Mouse (Mus musculus) small intestine, adult 2 months (tissue): ENCODE data around the gene Btaf1. TPM values are rescaled to one million over a fixed set of nuclear protein-coding genes. Genes with fewer than 3 reads are reported as not detected.
A peak's percentile ranks its signal among the peaks of the same experiment; 100 is the strongest.

Experiments used
- H3K27ac ChIP-seq: fragments of 200-500 bp; 2 replicates; pipeline ENCODE4 v1.5.1; 2012; ENCODE audit warnings: low read depth, low read length, control low read depth, inconsistent platforms; ENCODE audit not compliant: insufficient read depth
- H3K27me3 ChIP-seq: fragments of 200-500 bp; 2 replicates; pipeline ENCODE4 v1.6.1; 2012; ENCODE audit warnings: mild to moderate bottlenecking, moderate library complexity, low read length, inconsistent platforms; ENCODE audit not compliant: control insufficient read depth, insufficient read depth
- H3K36me3 ChIP-seq: fragments of 200-500 bp; 2 replicates; pipeline ENCODE4 v1.6.1; 2012; ENCODE audit warnings: mild to moderate bottlenecking, low read length, control low read depth, inconsistent platforms; ENCODE audit not compliant: control insufficient read depth, insufficient read depth
- H3K4me1 ChIP-seq: fragments of 200-500 bp; 2 replicates; pipeline ENCODE4 v1.6.1; 2012; ENCODE audit warnings: low read length, inconsistent platforms, mixed read lengths; ENCODE audit not compliant: control insufficient read depth, insufficient read depth, insufficient read length
- H3K4me3 ChIP-seq: fragments of 200-500 bp; 2 replicates; pipeline ENCODE4 v1.5.1; 2012; ENCODE audit warnings: low read depth, mild to moderate bottlenecking, control low read depth, inconsistent platforms, low read length, moderate library complexity
- CTCF ChIP-seq: fragments of 200-500 bp; IDR thresholded peaks from 2 replicates; pipeline ENCODE4 v1.5.1; 2012; ENCODE audit warnings: low read depth, mild to moderate bottlenecking, control low read depth, inconsistent platforms, low read length, moderate library complexity, mixed read lengths; ENCODE audit not compliant: insufficient replicate concordance, insufficient read length; ENCODE audit errors: extremely low read depth
- POLR2A ChIP-seq: fragments of 200-500 bp; IDR thresholded peaks from 2 replicates; pipeline ENCODE4 v1.6.1; 2012; ENCODE audit warnings: low read depth, mild to moderate bottlenecking, control low read depth, inconsistent platforms, low read length, moderate library complexity
- WGBS: fragments of 180-500 bp; shearing (Covaris S2); methylation state at CpG from one replicate; pipeline ENCODE4 v1.1.7; 2018; 5-methylcytosine and 5-hydroxymethylcytosine counted together
- polyA plus RNA-seq: library from polyadenylated mRNA; depleted of rRNA; stranded (reverse); fragments of >200 nt; gene quantifications from 2 replicates; pipeline ENCODE4 v1.2.3, GENCODE M21; 2012

Btaf1 gene
- polyA plus RNA-seq, 1 experiment = 2.1 TPM

DNA sequence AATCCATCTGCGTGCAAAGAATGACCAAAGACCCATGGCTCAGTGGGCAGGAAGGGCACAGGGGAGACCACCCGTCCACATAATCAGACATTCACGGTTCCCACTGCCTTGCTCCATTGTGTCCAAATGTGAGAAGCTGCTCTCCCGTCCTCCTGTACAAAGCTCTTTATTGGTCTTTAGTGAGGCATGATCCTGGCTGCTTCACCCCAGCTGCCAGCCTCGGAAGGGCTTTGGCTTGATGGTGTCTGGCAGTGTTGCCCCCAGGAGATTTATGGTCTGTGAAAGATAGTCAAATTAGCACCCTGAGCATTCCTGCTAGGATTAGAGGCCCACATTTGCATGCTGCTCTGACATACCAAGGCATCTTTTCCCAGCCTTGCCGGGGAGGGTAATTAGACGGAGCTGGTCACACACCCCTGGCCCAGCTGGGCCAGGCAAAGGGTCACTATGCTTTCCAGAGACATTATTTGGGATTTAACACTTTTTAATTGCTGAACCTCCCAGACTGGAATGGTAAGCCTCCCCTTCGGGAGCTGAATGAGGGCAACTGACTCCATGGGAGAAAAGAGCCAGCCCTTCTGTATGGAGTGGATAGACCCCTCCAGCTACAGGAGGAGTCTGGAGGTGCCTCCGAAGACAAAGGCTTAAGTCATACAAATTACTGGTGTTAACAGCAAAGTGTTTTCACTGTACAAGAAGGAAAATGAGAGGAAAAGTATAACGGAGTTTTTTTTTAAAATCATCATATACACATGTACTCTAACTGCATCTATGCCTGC, 28.9 kb upstream of the Btaf1 start:
- Histone ChIP-seq H3K4me3 (no peak overlapping the region), H3K27me3 (no peaks in the 10 kb centered on the region), H3K4me1 (no peaks in the 10 kb centered on the region), H3K27ac (no peak overlapping the region), H3K36me3 (peaks cover 12% of the 10 kb centered on the region)
- WGBS = 46% methylated on average over 10 of the region's 10 CpGs
- TF ChIP-seq CTCF (no peak), POLR2A (no peak)

DNA sequence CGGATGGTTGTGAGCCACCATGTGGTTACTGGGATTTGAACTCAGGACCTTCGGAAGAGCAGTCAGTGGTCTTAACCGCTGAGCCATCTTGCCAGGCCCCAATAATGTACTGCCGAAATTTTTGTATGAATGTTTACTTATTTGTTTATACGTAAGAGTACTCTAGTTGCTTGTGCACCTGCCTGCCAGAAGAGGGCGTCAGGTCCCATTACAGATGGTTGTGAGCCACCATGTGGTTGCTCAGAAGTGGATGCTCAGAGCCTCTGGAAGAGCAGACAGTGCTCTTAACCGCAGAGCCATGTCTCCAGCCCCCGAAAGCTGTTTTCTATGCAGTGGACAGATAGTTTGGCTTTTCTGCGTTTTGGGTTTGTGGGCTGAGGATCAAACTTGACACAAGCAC, 28.1 kb upstream of the Btaf1 start:
- Histone ChIP-seq H3K4me3 (no peak overlapping the region), H3K36me3 (peaks cover 10% of the 10 kb centered on the region), H3K27me3 (no peaks in the 10 kb centered on the region), H3K27ac (no peak overlapping the region), H3K4me1 (no peaks in the 10 kb centered on the region)
- WGBS = 61% methylated on average over 9 of the region's 9 CpGs
- TF ChIP-seq CTCF (peak; percentile 56; the same call in 1 of the 2 replicates), POLR2A (no peak)

DNA sequence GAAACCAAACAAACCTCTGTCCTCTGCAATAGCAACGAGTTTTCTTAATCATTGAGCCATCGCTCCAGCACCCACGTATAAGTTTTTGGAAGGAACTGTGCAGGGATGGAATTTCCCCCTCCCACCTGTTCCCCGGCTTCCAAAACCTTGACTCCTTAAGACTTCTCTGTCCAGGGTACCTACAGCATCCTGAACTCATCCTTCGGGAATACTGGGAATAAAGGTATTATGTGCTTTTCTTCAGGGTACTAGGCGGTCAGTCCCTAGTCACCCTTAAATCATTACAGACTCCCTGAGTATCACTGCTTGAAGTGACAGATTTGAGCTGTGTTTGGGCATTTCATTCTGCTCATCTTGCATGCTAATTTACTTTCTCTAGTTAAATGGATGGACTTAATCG, 22.5 kb upstream of the Btaf1 start:
- no peak for TF ChIP-seq POLR2A
- TF ChIP-seq CTCF = no peak
- Histone ChIP-seq H3K36me3 (no peaks in the 10 kb centered on the region), H3K27me3 (peaks cover 9% of the 10 kb centered on the region)

DNA sequence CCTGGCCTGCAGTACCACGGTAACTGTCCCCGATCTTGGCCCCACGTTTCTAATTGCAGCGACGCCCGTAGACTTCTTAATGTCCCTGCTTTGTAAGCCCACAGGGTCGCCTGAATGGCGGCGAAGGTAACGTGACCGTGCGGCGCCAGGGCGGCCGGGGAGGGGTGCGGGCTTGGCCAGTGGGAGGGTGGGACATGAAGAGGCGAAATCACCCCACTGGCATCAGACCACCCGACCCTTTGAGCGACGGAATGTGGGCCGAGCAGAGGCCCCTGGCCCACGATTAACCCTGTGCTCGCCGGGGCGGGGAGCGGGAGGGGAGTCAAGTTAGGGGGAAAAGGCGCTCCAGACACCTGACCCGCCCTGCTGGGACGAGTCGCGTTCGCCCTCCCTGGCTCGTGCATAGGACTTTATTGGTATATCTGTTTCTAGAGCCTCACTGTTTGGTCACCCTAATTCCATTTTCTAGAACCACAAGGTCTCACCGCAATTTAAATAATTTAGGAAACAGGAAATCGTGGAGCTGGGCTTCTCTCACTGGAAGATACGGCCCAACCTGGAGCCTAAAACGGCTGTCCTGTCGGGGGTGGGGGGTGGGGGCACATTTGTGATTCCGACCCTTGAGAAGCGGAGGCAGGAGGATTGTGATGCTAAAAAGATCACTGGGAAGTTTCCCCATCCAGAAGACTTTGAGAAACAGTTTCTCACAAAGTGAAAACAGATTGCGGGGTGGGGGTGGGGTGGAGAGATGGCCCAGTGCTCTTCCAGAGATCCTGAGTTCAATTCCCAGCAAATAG, 21.5 kb upstream of the Btaf1 start:
- TF ChIP-seq POLR2A (no peak), CTCF (no peak)
- Histone ChIP-seq H3K4me1 (peaks cover 4% of the 10 kb centered on the region; the same call in 1 of the 2 replicates), H3K27me3 (peaks cover 9% of the 10 kb centered on the region), H3K4me3 (peak overlapping the region; percentile 67), H3K36me3 (no peaks in the 10 kb centered on the region), H3K27ac (no peak overlapping the region)
- WGBS = 4% methylated on average over 41 of the region's 41 CpGs

More for the DNA sequence above, 22.5 kb upstream of the Btaf1 start:
- peaks cover 4% of the 10 kb centered on the region; the same call in 1 of the 2 replicates for H3K4me1 ChIP-seq
- no peak overlapping the region for H3K27ac ChIP-seq
- no peak overlapping the region for H3K4me3 ChIP-seq
- 48% methylated on average over 7 of the region's 7 CpGs for WGBS

DNA sequence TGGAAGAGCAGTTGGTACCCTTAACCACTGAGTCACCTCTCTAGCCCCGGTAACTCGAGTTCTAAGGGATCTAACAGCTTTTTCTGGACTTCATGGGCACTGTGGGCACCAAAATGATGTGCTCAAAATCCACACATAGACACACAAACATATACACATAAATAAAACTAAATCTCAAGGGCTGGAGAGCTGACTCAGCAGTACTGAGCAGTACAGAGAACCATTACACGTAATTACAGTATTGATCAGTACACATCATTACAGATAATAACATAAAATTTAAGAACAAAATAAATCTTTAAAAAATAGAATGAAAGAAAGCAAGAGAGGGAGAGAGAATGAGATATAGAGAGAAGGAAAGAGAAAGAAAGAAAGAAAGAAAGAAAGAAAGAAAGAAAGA, 16.7 kb upstream of the Btaf1 start:
- H3K27ac ChIP-seq = no peak overlapping the region
- peaks cover 3% of the 10 kb centered on the region; the same call in 1 of the 2 replicates for H3K4me1 ChIP-seq
- no peak for TF ChIP-seq CTCF
- no peak for TF ChIP-seq POLR2A
- H3K27me3 ChIP-seq = peaks cover 7% of the 10 kb centered on the region
- H3K36me3 ChIP-seq = no peaks in the 10 kb centered on the region
- 65% methylated on average over 3 of the region's 3 CpGs for WGBS
- H3K4me3 ChIP-seq = no peak overlapping the region

DNA sequence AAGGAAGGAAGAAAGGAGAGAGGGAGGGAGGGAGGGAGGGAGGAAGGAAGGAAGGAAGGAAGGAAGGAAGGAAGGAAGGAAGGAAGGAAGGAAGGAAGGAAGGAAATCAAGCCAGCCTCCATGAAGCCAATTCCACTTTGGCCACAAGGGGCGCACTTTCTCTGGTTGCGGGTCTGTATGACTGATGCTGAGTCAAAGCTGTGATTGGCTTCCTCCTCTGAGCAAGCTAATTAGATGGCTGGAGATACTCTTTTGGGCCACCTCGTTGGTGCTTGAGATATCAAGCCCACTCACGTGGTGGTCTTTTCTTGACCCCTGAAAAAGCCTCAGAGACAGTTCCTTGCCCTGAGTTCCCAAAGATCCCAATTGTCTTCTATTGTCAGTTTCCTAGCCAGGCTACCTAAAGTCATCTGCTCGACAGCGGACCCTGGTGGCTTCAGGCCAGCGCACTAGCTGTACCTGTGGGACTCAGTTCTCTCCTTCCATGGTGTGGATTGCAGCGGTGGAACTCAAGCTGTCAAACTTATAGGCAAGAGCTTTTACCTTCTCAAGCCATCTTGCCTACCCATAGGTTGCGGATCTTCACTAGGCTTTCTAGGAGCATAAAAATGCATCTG, 16.1 kb upstream of the Btaf1 start:
- Histone ChIP-seq H3K27ac (no peak overlapping the region), H3K27me3 (peaks cover under 1% of the 10 kb centered on the region; the same call in 1 of the 2 replicates), H3K4me3 (no peak overlapping the region), H3K4me1 (no peaks in the 10 kb centered on the region), H3K36me3 (no peaks in the 10 kb centered on the region)
- no peak for TF ChIP-seq POLR2A
- TF ChIP-seq CTCF = peak; percentile 73; the same call in 1 of the 2 replicates
- WGBS = 19% methylated on average over 9 of the region's 9 CpGs

DNA sequence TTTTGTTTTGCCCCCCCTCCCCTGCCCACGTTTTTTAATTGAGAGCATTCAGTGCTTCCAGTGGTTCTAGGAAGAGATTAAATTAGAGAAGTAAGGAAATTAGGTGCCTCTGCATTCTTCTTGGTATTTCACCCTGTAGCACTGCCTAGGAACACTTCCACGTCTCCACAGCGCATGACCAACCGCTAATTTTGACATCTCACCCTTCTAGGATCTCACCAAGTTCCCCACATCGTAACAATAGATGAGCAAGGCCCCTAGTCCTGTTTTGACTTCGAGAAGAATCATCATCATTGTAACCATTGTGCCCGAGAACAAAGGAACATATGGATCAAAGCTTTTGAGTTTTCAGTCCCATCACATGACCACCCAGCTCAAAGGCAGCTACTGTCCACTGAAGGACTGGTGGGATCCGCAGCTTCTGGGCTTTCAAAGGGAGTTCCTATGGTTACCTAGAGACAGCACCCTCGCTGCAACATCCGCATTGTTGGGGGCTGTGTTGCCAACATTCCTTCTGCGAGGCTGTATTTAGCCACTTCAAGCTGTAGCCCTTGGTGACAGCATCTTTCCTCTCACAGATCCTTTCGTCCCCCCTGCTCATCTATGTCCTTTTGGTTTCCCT, 15.3 kb upstream of the Btaf1 start:
- WGBS = 50% methylated on average over 12 of the region's 12 CpGs
- H3K27ac ChIP-seq = no peak overlapping the region
- H3K4me1 ChIP-seq = no peaks in the 10 kb centered on the region
- no peak overlapping the region for H3K4me3 ChIP-seq
- TF ChIP-seq POLR2A (no peak), CTCF (no peak)
- H3K27me3 ChIP-seq = no peaks in the 10 kb centered on the region; the same call in 1 of the 2 replicates
- H3K36me3 ChIP-seq = no peaks in the 10 kb centered on the region
